Mouse (Mus musculus) right cerebral cortex, postnatal 10 days (tissue): Measurements from ENCODE around the gene Rsrc1.

Experiments used
- DNase-seq, 2 experiments: peaks; one replicate each; pipeline ENCODE4 v3.0.0; 2021; ENCODE audit warnings: low spot score in 2 of 2

Gene Rsrc1

GRCm38 (mm10) chr3:67279781-67280180 is 298.6 kb downstream of the Rsrc1 start:
- DNase-seq, result no peak

GRCm38 (mm10) chr3:67280247-67280646 is 299.1 kb downstream of the Rsrc1 start:
- DNase-seq, result no peak

DNA sequence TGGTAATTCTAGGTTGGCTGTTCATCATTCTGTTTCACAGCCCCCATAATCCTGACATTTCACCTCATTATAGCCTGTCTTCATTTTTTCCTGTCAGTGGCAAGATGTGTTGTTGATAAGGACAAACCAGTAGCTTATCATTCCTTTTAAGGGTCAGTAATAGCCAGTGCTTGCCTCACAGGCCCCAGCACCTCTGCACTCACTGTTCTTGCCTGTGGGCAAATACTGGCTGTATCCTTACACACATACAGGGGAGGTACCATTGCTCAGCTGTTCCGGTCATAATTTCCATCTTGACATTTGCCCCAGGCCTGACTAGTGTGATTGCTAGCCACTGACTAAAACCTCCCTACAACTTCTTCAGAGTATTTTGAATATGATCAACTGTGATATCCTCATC is 302.8 kb downstream of the Rsrc1 start:
- DNase-seq, result no peak

GRCm38 (mm10) chr3:67284848-67285247 is 303.7 kb downstream of the Rsrc1 start:
- DNase-seq, result peak in 1 of 2 experiments; percentile 23

DNA sequence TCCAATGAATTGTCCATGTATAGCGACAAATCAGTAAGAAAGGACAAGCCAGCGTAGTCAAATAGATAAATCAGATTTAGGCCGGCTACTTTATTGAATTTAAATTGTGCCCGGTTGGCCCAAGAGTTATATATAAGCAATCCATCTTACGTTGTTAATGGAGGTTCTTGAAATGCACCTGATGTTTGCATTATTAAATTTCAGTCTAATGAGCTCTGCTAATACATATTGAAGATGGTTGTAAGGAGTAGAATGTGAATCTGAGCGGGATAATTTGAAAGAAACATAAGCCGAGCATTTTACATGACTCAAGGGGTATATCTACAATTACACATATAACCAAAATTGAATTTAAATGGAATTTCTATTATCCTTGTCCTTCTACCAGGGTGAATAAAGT is 307.5 kb downstream of the Rsrc1 start:
- no peak for DNase-seq

- no peak for DNase-seq
Measured at GRCm38 (mm10) chr3:67289482-67289881, 308.3 kb downstream of the Rsrc1 start.

DNA sequence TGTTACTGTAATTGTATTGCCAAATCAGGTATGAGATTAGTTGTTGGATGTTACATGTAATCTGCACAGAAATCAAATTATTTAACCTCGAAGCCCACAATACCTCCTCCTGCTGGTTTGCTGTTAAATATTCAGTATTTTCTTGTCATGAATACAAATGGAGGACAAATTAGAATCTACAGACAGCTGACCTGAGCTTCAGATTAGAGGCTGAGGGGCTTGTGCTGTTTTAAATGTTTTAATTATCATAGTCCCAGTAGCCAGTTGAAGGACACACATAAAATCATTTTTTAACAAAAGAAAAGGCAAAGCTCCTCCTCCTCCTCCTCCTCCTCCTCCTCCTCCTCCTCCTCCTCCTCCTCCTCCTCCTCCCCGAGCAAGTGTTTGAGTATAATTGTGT is 327.5 kb downstream of the Rsrc1 start:
- DNase-seq, result no peak

- no peak for DNase-seq
Measured at GRCm38 (mm10) chr3:67309644-67310311, 328.6 kb downstream of the Rsrc1 start.

DNA sequence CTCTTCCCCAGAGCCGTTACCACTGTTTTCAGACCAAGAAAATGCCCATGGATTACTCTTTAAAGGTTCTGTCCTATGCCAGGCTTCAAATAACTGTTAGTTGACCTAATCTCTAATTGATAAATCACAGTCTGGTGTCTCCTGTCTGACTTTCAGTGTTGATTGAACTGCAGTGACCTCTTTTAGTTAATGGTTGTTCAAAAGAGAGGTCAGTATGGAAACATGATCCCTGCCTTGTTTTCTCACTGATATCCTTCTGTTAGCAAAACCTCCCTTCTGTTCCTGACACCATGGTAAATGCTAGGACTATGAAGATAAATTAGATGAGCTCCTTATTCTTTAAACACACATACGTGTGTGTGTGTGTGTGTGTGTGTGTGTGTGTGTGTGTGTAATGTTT is 330.2 kb downstream of the Rsrc1 start:
- no peak for DNase-seq

DNA sequence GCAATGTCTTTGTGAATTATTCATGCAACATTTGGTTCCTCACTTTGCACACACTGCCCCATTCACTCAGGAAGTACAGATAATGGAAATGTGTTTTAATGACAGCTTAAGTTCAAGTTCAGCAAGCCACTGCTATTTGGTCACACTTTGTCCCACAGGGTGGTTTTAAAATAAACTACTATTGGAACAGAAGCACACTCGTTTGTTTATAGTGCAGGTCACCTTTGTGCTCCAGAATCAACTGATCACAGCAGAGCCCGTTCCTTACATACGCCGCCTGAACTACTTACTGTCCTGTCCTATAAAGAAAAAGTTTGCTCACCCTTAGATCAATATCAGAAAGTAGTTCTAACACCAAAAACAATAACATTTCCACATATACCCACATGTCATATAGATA is 341.2 kb downstream of the Rsrc1 start:
- DNase-seq, result no peak

- DNase-seq, result no peak
Measured at GRCm38 (mm10) chr3:67339558-67339957, 358.4 kb downstream of the Rsrc1 start.

GRCm38 (mm10) chr3:67340921-67341320 is 359.7 kb downstream of the Rsrc1 start:
- DNase-seq, result no peak

- DNase-seq, result no peak
Measured at GRCm38 (mm10) chr3:67343004-67343662, 361.9 kb downstream of the Rsrc1 start.

GRCm38 (mm10) chr3:67344599-67344998 is 363.4 kb downstream of the Rsrc1 start:
- DNase-seq, result peak; percentile 64 to 78

GRCm38 (mm10) chr3:67346674-67347073 is 365.5 kb downstream of the Rsrc1 start:
- no peak for DNase-seq

DNA sequence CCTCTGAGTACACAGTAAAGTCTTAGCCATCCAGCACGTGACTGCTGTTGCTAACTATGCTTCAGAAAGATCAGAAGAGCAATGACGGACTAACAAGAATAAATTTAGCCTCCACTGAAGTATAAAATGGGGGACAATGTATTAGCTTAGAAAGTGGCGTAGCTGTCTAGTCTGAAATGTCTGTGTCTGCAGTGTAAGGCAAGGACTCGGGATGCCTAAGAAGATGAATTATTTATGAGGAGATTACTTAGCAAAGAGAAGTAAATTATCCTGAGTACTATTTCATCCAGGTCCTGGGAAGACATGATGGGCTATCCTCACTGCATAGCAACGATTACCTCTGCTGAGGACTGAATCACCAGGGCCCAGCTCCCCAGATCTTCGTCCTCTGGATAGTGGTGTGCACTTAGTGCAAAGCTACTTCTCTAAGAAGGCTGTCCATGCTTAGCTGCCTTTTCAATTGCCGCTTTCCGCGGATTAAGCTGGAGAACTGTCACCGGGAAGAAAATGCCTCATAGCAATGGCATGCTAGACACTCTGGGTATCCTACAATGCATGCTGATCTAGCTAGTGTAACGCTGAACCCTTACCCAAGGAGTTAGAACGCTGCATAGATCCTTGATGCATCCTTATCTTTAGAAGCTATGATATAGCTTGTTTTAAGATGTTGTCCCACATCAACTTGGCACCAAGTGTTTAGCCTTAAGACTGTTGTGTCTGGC is 370.4 kb downstream of the Rsrc1 start:
- DNase-seq, result no peak

GRCm38 (mm10) chr3:67352128-67352762 is 371.1 kb downstream of the Rsrc1 start:
- peak; percentile 48 to 67 for DNase-seq

DNA sequence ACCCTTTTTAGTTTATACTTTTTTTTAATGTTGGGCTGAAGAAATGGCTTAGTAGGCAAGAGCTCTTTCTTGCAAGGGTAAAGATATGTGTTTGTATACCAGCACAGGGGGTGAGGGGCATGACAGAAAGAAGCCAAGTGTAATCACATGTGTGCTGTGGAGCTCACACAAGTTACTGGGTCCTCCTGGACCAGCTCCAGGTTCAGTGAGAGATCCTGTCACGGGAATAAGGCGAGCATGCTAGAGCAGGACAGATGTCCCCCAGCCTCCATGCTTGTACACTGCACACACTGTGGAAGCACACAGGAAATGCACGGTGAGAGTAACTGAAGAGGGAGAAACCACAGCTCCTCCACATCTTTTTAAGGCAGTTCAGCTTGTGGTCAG is 371.6 kb downstream of the Rsrc1 start:
- no peak for DNase-seq

- no peak for DNase-seq
Measured at GRCm38 (mm10) chr3:67358376-67358775, 377.2 kb downstream of the Rsrc1 start.

DNA sequence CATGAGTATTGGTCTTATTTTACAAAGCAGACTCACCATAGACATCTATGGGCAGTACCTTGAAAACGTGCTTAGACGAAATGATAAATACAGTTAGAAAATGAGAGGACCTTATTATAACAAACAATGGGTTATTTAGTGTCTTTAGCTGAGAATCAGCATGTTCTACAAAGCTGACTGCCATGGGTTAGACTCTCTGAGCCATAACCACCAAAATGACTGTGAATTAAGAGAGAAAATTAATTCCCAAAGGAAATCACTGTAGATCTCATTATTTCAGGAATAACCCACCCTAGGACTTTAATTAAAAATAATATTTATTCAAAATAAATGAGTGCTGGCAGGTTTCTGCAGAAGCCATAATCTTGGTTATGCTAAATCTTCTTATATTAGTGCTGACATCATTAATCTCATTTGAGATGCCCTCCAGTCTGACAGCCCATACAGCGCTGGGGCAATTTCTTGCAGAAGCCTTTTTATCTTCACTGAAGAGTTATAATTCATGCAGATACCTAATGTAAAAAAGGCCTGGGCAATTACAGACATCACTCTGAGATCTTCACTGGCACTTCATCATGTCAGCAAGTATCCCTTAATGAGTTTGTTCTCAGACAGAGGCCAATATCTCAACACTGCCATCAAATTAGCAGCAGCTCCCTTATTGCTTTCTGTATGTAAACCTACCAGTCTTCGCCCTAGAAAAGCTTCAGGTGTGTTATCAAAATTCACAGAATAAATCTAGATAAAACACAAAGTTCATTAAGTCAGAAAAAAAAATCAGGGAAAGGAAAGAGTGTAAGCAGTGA is 385.1 kb downstream of the Rsrc1 start:
- DNase-seq, result no peak

DNA sequence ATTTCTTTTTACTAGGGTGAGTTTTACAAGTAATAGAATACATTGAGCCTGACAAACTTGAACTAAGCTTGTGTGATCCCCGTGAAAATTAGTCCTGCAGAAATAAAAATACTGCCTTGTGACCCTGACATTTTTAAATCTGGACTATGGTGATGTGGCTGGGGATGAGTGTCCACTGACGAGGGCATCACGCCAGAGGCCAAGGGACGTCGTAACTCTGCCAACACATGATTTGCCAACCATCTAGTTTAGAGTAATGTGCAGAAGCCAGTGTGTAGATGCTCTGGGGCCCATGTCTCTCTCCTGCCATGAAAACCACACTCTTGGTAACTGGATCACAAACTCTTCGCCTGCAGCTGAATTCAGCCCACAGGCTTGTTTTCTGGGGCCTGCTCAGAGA is 386.3 kb downstream of the Rsrc1 start:
- DNase-seq, result no peak
